Mouse (Mus musculus) cerebellum, adult 18-20 months (tissue): ENCODE results near the gene Car15.

ENCODE experiments used
- DNase-seq, 2 experiments: peaks; one replicate each; pipeline ENCODE4 v3.0.0; 2021

Car15 gene

GRCm38 (mm10) chr16:17799584-17799983 lies 38.6 kb downstream of the Car15 start:
- no peak for DNase-seq

GRCm38 (mm10) chr16:17798321-17799180 lies 39.6 kb downstream of the Car15 start:
- DNase-seq = no peak

GRCm38 (mm10) chr16:17797812-17798311 lies 40.3 kb downstream of the Car15 start:
- DNase-seq = no peak

- DNase-seq = no peak
Observed at GRCm38 (mm10) chr16:17796971-17797811, 41.0 kb downstream of the Car15 start, which contains the start of gene Scarf2. Scarf2 (plus strand) TSS chr16:17797282.

- DNase-seq = no peak
Observed at GRCm38 (mm10) chr16:17796519-17796918, 41.6 kb downstream of the Car15 start.

GRCm38 (mm10) chr16:17795643-17796042 lies 42.5 kb downstream of the Car15 start:
- DNase-seq = no peak

- no peak for DNase-seq
Observed at GRCm38 (mm10) chr16:17794047-17794446, 44.1 kb downstream of the Car15 start.

GRCm38 (mm10) chr16:17792728-17793127 lies 45.4 kb downstream of the Car15 start:
- DNase-seq = no peak

- no peak for DNase-seq
Observed at GRCm38 (mm10) chr16:17785337-17785736, 52.8 kb downstream of the Car15 start.
